ENCODE assay signal across 24 mouse cellular contexts in genomic region chr10:84556120-84556519, GRCm38 (mm10). TPM values are rescaled to one million over a fixed set of nuclear protein-coding genes. Genes with fewer than 3 reads are reported as not detected.
A peak's percentile ranks its signal among the peaks of the same experiment; 100 is the strongest.
DNase-seq lines count a peak whose midpoint lies in the region; ATAC-seq and TF ChIP-seq lines count a peak whose summit lies in the region.
"Had no signal": no experiment of that assay in that cellular context is flagged by ENCODE, and none has a peak within 500 bp of the region (broad histone marks: within the 10 kb centered on the region; RNA-seq: fewer than 3 reads in every experiment).

No protein-coding gene starts in this region.

- no peaks in the 10 kb centered on the region for H3K27me3 ChIP-seq in CH12.LX (replicated peaks)
- no peaks in the 10 kb centered on the region for H3K27me3 ChIP-seq in splenic B cell, adult 2 months (ENCODE audit: control insufficient read depth, insufficient read depth, low read length, poor library complexity, severe bottlenecking)
- H3K27me3 ChIP-seq: forebrain, embryonic 13.5 days had no signal

- peaks cover 0 to 28% of the 10 kb centered on the region in 2 experiments; a peak in 2 of 4 replicates for H3K4me1 ChIP-seq in CH12.LX (ENCODE audit: control insufficient read depth in 1 of 2, insufficient read depth in 2 of 2)
- H3K4me1 ChIP-seq: forebrain, embryonic 13.5 days had no signal

- H3K9me3 ChIP-seq in CH12.LX (replicated peaks; ENCODE audit: low read length), result peaks cover 15% of the 10 kb centered on the region
- H3K9me3 ChIP-seq: forebrain, embryonic 13.5 days had no signal

- no peak overlapping the region for H3K4me2 ChIP-seq in CH12.LX (ENCODE audit: insufficient read depth, low read depth, poor library complexity, severe bottlenecking)
- H3K4me2 ChIP-seq: forebrain, embryonic 13.5 days; heart, embryonic 11.5 days; hindbrain, embryonic 14.5 days had no signal

- peak; percentile 54 for DNase-seq in 416B (ENCODE audit: low read depth)
- DNase-seq in CH12.LX (ENCODE audit: extremely low read depth), result no peak
- DNase-seq in splenic B cell, adult 2 months (ENCODE audit: low read depth, low spot score), result peak; percentile 49
- no peak for DNase-seq in layer of hippocampus, postnatal 25 days (ENCODE audit: extremely low spot score in 1 of 2, low spot score in 1 of 2)
- DNase-seq in adrenal gland, postnatal 4 days (ENCODE audit: low spot score in 2 of 2), result no peak
- DNase-seq: adrenal gland, adult 2 months; adrenal gland, postnatal 14 days; cerebellum, adult 11-12 months; cerebellum, adult 8-10 months; cerebellum, postnatal 10 days; cerebellum, postnatal 36 days; gastrocnemius, postnatal 10 days; gastrocnemius, postnatal 36 days; heart, adult 11 months; heart, postnatal 4 days had no signal

- no peak for TF ChIP-seq RAD21 in CH12.LX (IDR thresholded peaks at IDR 0.05; ENCODE audit: low read depth, low read length)

- TF ChIP-seq CTCF in CH12.LX (conservative IDR thresholded peaks at IDR 0.05 in 1 of 2, IDR thresholded peaks at IDR 0.05 in 1 of 2; ENCODE audit: low read depth in 2 of 2, low read length in 2 of 2), result no peak

- no peak for TF ChIP-seq POLR2A in CH12.LX (IDR thresholded peaks at IDR 0.05; ENCODE audit: low read depth, low read length)

- no peaks in the 10 kb centered on the region for H3K79me2 ChIP-seq in CH12.LX (replicated peaks; ENCODE audit: control insufficient read depth, extremely low read depth, insufficient read depth, poor library complexity, severe bottlenecking)

- peak; percentile 95 for ATAC-seq in granulocyte monocyte progenitor cell, adult 5-6 weeks (replicated peaks; ENCODE audit: poor library complexity, severe bottlenecking)
- ATAC-seq: forebrain, embryonic 13.5 days; forebrain, embryonic 16.5 days; hindbrain, postnatal 0 days; inflammation-experienced regulatory T-cells, adult 6 months had no signal

- H3K4me3 ChIP-seq in CH12.LX (replicated peaks in 1 of 3; ENCODE audit: low read depth in 2 of 3, low read length in 2 of 3, poor library complexity in 1 of 3), result no peak overlapping the region
- H3K4me3 ChIP-seq: forebrain, embryonic 10.5 days; forebrain, embryonic 13.5 days had no signal

- no peak for TF ChIP-seq EP300 in CH12.LX (IDR thresholded peaks at IDR 0.05; ENCODE audit: low read length)

- no peaks in the 10 kb centered on the region for H3K36me3 ChIP-seq in CH12.LX (replicated peaks in 1 of 2; ENCODE audit: control insufficient read depth in 1 of 2, insufficient read depth in 1 of 2, low read length in 1 of 2)
- no peaks in the 10 kb centered on the region for H3K36me3 ChIP-seq in splenic B cell, adult 2 months (ENCODE audit: control insufficient read depth, insufficient read depth, low read length, poor library complexity, severe bottlenecking)
- H3K36me3 ChIP-seq: forebrain, embryonic 10.5 days; G1E had no signal

- H3K9ac ChIP-seq in CH12.LX (ENCODE audit: insufficient read depth, low read depth), result no peak overlapping the region
- H3K9ac ChIP-seq: forebrain, embryonic 13.5 days; hindbrain, embryonic 14.5 days had no signal

- in situ Hi-C loops in CH12.LX (cut with MboI; ENCODE audit: low pct_ligation_motif_present, low pct_unique_long_range_greater_than_20kb, low sequenced_read_pairs), result no loop called here

- dilution Hi-C loops in CH12.LX (cut with MboI; ENCODE audit: extremely low pct_ligation_motif_present, extremely low pct_unique_long_range_greater_than_20kb, low sequenced_read_pairs), result no loop called here

- no peak overlapping the region for H3K27ac ChIP-seq in CH12.LX (ENCODE audit: insufficient read depth, low read depth)
- H3K27ac ChIP-seq: forebrain, embryonic 10.5 days; forebrain, embryonic 13.5 days; hindbrain, embryonic 14.5 days; hindbrain, postnatal 0 days had no signal

TF ChIP-seq in CH12.LX, 34 proteins besides CTCF, POLR2A, EP300 and RAD21:
- TF ChIP-seq IRF4 (IDR thresholded peaks at IDR 0.05; ENCODE audit: low read depth, low read length), result no peak
- no peak for TF ChIP-seq ZKSCAN1 (IDR thresholded peaks at IDR 0.05; ENCODE audit: borderline replicate concordance, low read depth, low read length)
- no peak for TF ChIP-seq MAZ (IDR thresholded peaks at IDR 0.05; ENCODE audit: low read depth, low read length)
- TF ChIP-seq JUND (conservative IDR thresholded peaks at IDR 0.05; ENCODE audit: low read depth, low read length), result no peak
- no peak for TF ChIP-seq GABPA (IDR thresholded peaks at IDR 0.05; ENCODE audit: insufficient replicate concordance, low read depth, low read length)
- TF ChIP-seq ZMIZ1 (IDR thresholded peaks at IDR 0.05; ENCODE audit: low read depth, low read length), result no peak
- TF ChIP-seq PAX5 (IDR thresholded peaks at IDR 0.05; ENCODE audit: low read length), result no peak
- peak; percentile 23; the same call in 1 of the 2 replicates for TF ChIP-seq BHLHE40 (IDR thresholded peaks at IDR 0.05; ENCODE audit: low read depth, low read length)
- TF ChIP-seq TCF12 (IDR thresholded peaks at IDR 0.05; ENCODE audit: low read depth, low read length), result no peak
- no peak for TF ChIP-seq TBP (conservative IDR thresholded peaks at IDR 0.05; ENCODE audit: low read depth, low read length)
- no peak for TF ChIP-seq ELF1 (IDR thresholded peaks at IDR 0.05; ENCODE audit: low read depth, low read length)
- TF ChIP-seq KAT2A (IDR thresholded peaks at IDR 0.05; ENCODE audit: insufficient replicate concordance, low read length), result no peak
- TF ChIP-seq MXI1 (IDR thresholded peaks at IDR 0.05; ENCODE audit: low read depth, low read length), result no peak
- no peak for TF ChIP-seq USF1 (IDR thresholded peaks at IDR 0.05; ENCODE audit: low read depth, low read length)
- TF ChIP-seq JUN (IDR thresholded peaks at IDR 0.05; ENCODE audit: insufficient read depth, low read depth, low read length), result no peak
- TF ChIP-seq CHD1 (IDR thresholded peaks at IDR 0.05; ENCODE audit: low read depth, low read length), result no peak
- peak; percentile 52 for TF ChIP-seq ZNF384 (IDR thresholded peaks at IDR 0.05; ENCODE audit: low read depth, low read length)
- TF ChIP-seq SIN3A (IDR thresholded peaks at IDR 0.05; ENCODE audit: low read length), result no peak

RNA-seq across cellular contexts. Expression of gene Tcp11l2, which starts 20.3 kb away (rescaled TPM):
- total RNA-seq in CH12.LX (2012; rRNA removed) (2.1 and 2.9 TPM in 2 replicates), CH12.LX (2014; rRNA removed) (6.0 and 6.5 TPM in 2 replicates)
- 2.4 and 2.6 TPM in 2 replicates for polyA plus RNA-seq in CH12.LX (2012; ENCODE audit: insufficient read length, low read depth)
- total RNA-seq in granulocyte monocyte progenitor cell, adult 5-6 weeks (2014; fragmentation: Nextera tagmentation), result 15.6 and 18.3 TPM in 2 replicates
- total RNA-seq in granulocyte monocyte progenitor cell, adult 5-6 weeks (2017), result 8.9 and 9.5 TPM in 2 replicates
- total RNA-seq in layer of hippocampus, postnatal 25 days (2021), result 10 to 100 TPM; 27.0 to 28.1 TPM
- 10 to 100 TPM; 50.1 to 51.2 TPM for total RNA-seq in adrenal gland, postnatal 4 days (2021)

RNA-seq across cellular contexts. Expression of gene Ckap4, which starts 22.3 kb away (rescaled TPM):
- 35.0 and 40.6 TPM in 2 replicates for total RNA-seq in CH12.LX (2012; rRNA removed)
- total RNA-seq in CH12.LX (2014; rRNA removed), result 24.4 and 25.2 TPM in 2 replicates
- polyA plus RNA-seq in CH12.LX (2012; ENCODE audit: insufficient read length, low read depth), result 66.6 and 71.2 TPM in 2 replicates
- 67.8 and 79.6 TPM in 2 replicates for total RNA-seq in granulocyte monocyte progenitor cell, adult 5-6 weeks (2014; fragmentation: Nextera tagmentation)
- total RNA-seq in granulocyte monocyte progenitor cell, adult 5-6 weeks (2017), result 55.7 and 58.3 TPM in 2 replicates
- 10 to 100 TPM; 19.2 to 21.9 TPM for total RNA-seq in layer of hippocampus, postnatal 25 days (2021)
- total RNA-seq in adrenal gland, postnatal 4 days (2021), result 100 to 1,000 TPM in 1 of 2 experiments, 10 to 100 TPM in 1; 96.9 to 103 TPM

Comparison
In these comparisons a context has a peak if more than half of its experiments do, and no peak if none do; other contexts are left out.
1. DNase-seq: peak in 416B (single experiment) and splenic B cell, adult 2 months (single experiment); none in CH12.LX (single experiment), layer of hippocampus, postnatal 25 days (0 of 2) and adrenal gland, postnatal 4 days (0 of 2).